Mouse (Mus musculus) left cerebral cortex, adult 11 months (tissue): ENCODE data around the gene Zmynd15.
A peak's percentile ranks its signal among the peaks of the same experiment; 100 is the strongest.
"Not testable (repeated sequence)": the region's sequence is repeated elsewhere in the genome, so short reads cannot be mapped to it uniquely, and the experiment has no call there.

ENCODE experiments used
- DNase-seq: peaks from one replicate; pipeline ENCODE4 v3.0.0; 2022; ENCODE audit warnings: low spot score

Gene Zmynd15

GRCm38 (mm10) chr11:70447373-70447772 is 11.9 kb upstream of the Zmynd15 start:
- DNase-seq: no peak

- DNase-seq: no peak
These were observed 8.3 kb upstream of the Zmynd15 start for GRCm38 (mm10) chr11:70450926-70451325.

GRCm38 (mm10) chr11:70451797-70452498 is 7.3 kb upstream of the Zmynd15 start, which contains the start of gene Med11:
TSS of gene Med11 (plus strand) at chr11:70451919.
- peak; percentile 90 for DNase-seq

- DNase-seq: no peak
These were observed 5.8 kb upstream of the Zmynd15 start for GRCm38 (mm10) chr11:70453261-70454044.

- DNase-seq: no peak
These were observed 418 bp downstream of the Zmynd15 start, which contains the start of gene Cxcl16 for GRCm38 (mm10) chr11:70459601-70460101. TSS of gene Cxcl16 (minus strand) at chr11:70459984.

- no peak for DNase-seq
These were observed 4.7 kb downstream of the Zmynd15 start for GRCm38 (mm10) chr11:70463970-70464369.

- no peak for DNase-seq
These were observed 6.0 kb downstream of the Zmynd15 start for GRCm38 (mm10) chr11:70465211-70465610.

GRCm38 (mm10) chr11:70465824-70466223 is 6.6 kb downstream of the Zmynd15 start:
- DNase-seq: no peak

- DNase-seq: no peak
These were observed 8.8 kb downstream of the Zmynd15 start for GRCm38 (mm10) chr11:70467902-70468619.

GRCm38 (mm10) chr11:70469764-70470163 is 10.5 kb downstream of the Zmynd15 start:
- no peak for DNase-seq

- DNase-seq: no peak
These were observed 13.5 kb downstream of the Zmynd15 start for GRCm38 (mm10) chr11:70472716-70473115.

- not testable (repeated sequence) for DNase-seq
These were observed 14.1 kb downstream of the Zmynd15 start for GRCm38 (mm10) chr11:70473291-70473690.

GRCm38 (mm10) chr11:70474872-70475534 is 15.8 kb downstream of the Zmynd15 start:
- no peak for DNase-seq

GRCm38 (mm10) chr11:70485498-70485897 is 26.3 kb downstream of the Zmynd15 start:
- DNase-seq: no peak

GRCm38 (mm10) chr11:70487816-70488215 is 28.6 kb downstream of the Zmynd15 start:
- DNase-seq: no peak

GRCm38 (mm10) chr11:70489138-70489537 is 29.9 kb downstream of the Zmynd15 start:
- DNase-seq: no peak

- no peak for DNase-seq
These were observed 30.5 kb downstream of the Zmynd15 start for GRCm38 (mm10) chr11:70489684-70490083.

- no peak for DNase-seq
These were observed 40.6 kb downstream of the Zmynd15 start for GRCm38 (mm10) chr11:70499566-70500475.

GRCm38 (mm10) chr11:70500476-70500812 is 41.2 kb downstream of the Zmynd15 start:
- DNase-seq: no peak

GRCm38 (mm10) chr11:70502018-70502417 is 42.8 kb downstream of the Zmynd15 start:
- no peak for DNase-seq

- DNase-seq: no peak
These were observed 45.7 kb downstream of the Zmynd15 start, which contains the start of gene Tm4sf5 for GRCm38 (mm10) chr11:70504970-70505369. TSS of gene Tm4sf5 (plus strand) at chr11:70505244.
